Mouse (Mus musculus): ENCODE data around the gene Rdx.

GRCm38 (mm10) chr9:52049605-52050004 is 2.6 kb downstream of the Rdx start:
- no peak for TF ChIP-seq ZNF384 (IDR thresholded peaks at IDR 0.05; ENCODE audit: low read depth, low read length)
- TF ChIP-seq HCFC1 (IDR thresholded peaks at IDR 0.05; ENCODE audit: borderline replicate concordance, insufficient read depth, low read length) = no peak
- TF ChIP-seq MAFK (IDR thresholded peaks at IDR 0.05; ENCODE audit: insufficient read depth, low read depth, low read length) = no peak
- no peak for TF ChIP-seq ZC3H11A (IDR thresholded peaks at IDR 0.05; ENCODE audit: borderline replicate concordance, low read depth, low read length)

Data from ES-E14 (cell line).